Mouse (Mus musculus) C2C12 (cell line): ENCODE measurements at regions not wholly inside any gene's neighbourhood (a gene's known extent, or its start where the extent isn't known, plus 50 kb on each side); places are given as distances from the start of the nearest gene placed in this dataset.
"Not testable (repeated sequence)": the region's sequence is repeated elsewhere in the genome, so short reads cannot be mapped to it uniquely, and the experiment has no call there.

Experiments used
- CEBPB ChIP-seq: IDR thresholded peaks from one replicate; pipeline ENCODE4 v1.6.1; 2011; ENCODE audit warnings: low read depth, mild to moderate bottlenecking, control low read depth, moderate library complexity
- CTCF ChIP-seq: IDR thresholded peaks from one replicate; pipeline ENCODE4 v1.5.1; 2011; ENCODE audit not compliant: control insufficient read depth, insufficient read depth, insufficient read length
- FOSL1 ChIP-seq: IDR thresholded peaks from one replicate; pipeline ENCODE4 v1.8.0; 2011; ENCODE audit warnings: mild to moderate bottlenecking, low read length; ENCODE audit not compliant: poor library complexity, insufficient read depth, severe bottlenecking
- MAX ChIP-seq: IDR thresholded peaks from one replicate; pipeline ENCODE4 v1.6.1; 2011; ENCODE audit warnings: mild to moderate bottlenecking, control low read depth
- MYOD1 ChIP-seq: IDR thresholded peaks from one replicate; pipeline ENCODE4 v1.6.1; 2011; ENCODE audit warnings: low read depth; ENCODE audit not compliant: control insufficient read depth, insufficient read length

DNA sequence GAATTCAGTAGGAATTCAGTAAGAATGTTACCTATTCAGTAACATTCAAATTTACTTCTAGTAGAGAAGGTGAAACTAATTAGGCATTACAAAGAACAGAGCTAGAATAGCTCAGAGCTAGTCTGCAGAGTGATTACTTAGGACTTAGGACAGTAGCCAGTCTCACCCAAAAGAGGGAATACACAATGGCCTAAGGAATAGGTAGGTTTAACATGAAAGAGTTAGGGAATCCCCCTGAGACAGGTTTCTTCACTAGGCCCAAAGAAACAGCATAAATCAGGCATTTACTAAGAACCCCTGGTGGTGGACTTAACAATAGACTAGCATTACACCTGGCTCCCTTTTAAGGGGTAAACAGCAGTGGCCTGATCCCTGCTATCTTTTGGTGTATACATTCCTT lies 357.7 kb upstream of the Kcnh7 start:
- not testable (repeated sequence) for TF ChIP-seq CTCF, FOSL1, MYOD1, CEBPB, MAX
